In genomic region chr10:31600116-31600515, GRCm38 (mm10) we compare ENCODE assay signal across 17 mouse cellular contexts. TPM values are rescaled to one million over a fixed set of nuclear protein-coding genes. Genes with fewer than 3 reads are reported as not detected.
"Had no signal": no experiment of that assay in that cellular context is flagged by ENCODE, and none has a peak within 500 bp of the region (broad histone marks: within the 10 kb centered on the region; RNA-seq: fewer than 3 reads in every experiment).

No protein-coding gene starts in this region.

- DNase-seq: gastrocnemius, postnatal 14 days; gastrocnemius, postnatal 36 days; heart, adult 18-20 months; heart, postnatal 10 days; heart, postnatal 4 days; kidney, adult 11 months; kidney, adult 2 months; kidney, adult 9 months; kidney, postnatal 14 days; kidney, postnatal 36 days; layer of hippocampus, adult 9-11 months; layer of hippocampus, postnatal 36 days; left cerebral cortex, postnatal 4 days had no signal

- ATAC-seq: hindbrain, embryonic 16.5 days; inflammation-experienced regulatory T-cells, adult 6 months; intestine, embryonic 15.5 days; liver, embryonic 12.5 days had no signal

RNA-seq across cellular contexts. Expression of gene Rnf217, which starts 8.9 kb away (rescaled TPM):
- polyA plus RNA-seq: inflammation-experienced regulatory T-cells, adult 6 months had no signal
